Mouse (Mus musculus) liver, postnatal 0 days (tissue): ENCODE measurements at regions not wholly inside any gene's neighbourhood (a gene's known extent, or its start where the extent isn't known, plus 50 kb on each side); places are given as distances from the start of the nearest gene placed in this dataset.
A peak's percentile ranks its signal among the peaks of the same experiment; 100 is the strongest.

Experiments
- ATAC-seq: fragments of 200-750 bp; cut with Nextera tagmentation; 2 replicates; pipeline ENCODE4 v1.8.0; 2017; ENCODE audit warnings: mild to moderate bottlenecking, moderate library complexity
- DNase-seq: peaks from one replicate; pipeline ENCODE4 v3.0.0-alpha.2; 2016
- H3K27ac ChIP-seq: fragments of 300-500 bp; sonication (generic); 2 replicates; pipeline ENCODE4 v1.5.1; 2014; ENCODE audit warnings: antibody characterized with exemption, moderate library complexity, mild to moderate bottlenecking, low read depth
- H3K27me3 ChIP-seq: fragments of 300-500 bp; sonication (generic); 2 replicates; pipeline ENCODE4 v1.6.1; 2014; ENCODE audit warnings: low read length, control low read depth, mixed read lengths; ENCODE audit not compliant: insufficient read depth
- H3K36me3 ChIP-seq: fragments of 300-500 bp; sonication (generic); replicated peaks from 2 replicates; pipeline ENCODE4 v1.6.1; 2014; ENCODE audit warnings: mild to moderate bottlenecking, control low read depth, low read length, moderate library complexity, mixed read lengths; ENCODE audit not compliant: insufficient read depth
- H3K4me1 ChIP-seq: fragments of 300-500 bp; sonication (generic); 2 replicates; pipeline ENCODE4 v1.6.1; 2014; ENCODE audit warnings: antibody characterized with exemption, mild to moderate bottlenecking, control low read depth; ENCODE audit not compliant: insufficient read depth
- H3K4me2 ChIP-seq: fragments of 300-500 bp; sonication (generic); 2 replicates; pipeline ENCODE4 v1.6.1; 2014; ENCODE audit warnings: low read depth, mild to moderate bottlenecking, low read length, moderate library complexity, mixed read lengths
- H3K4me3 ChIP-seq: fragments of 300-500 bp; sonication (generic); 2 replicates; pipeline ENCODE4 v1.5.1; 2014; ENCODE audit warnings: low read depth, low read length
- H3K9ac ChIP-seq: fragments of 300-500 bp; sonication (generic); replicated peaks from 2 replicates; pipeline ENCODE4 v1.6.1; 2014; ENCODE audit warnings: mild to moderate bottlenecking, moderate library complexity
- H3K9me3 ChIP-seq: fragments of 300-500 bp; sonication (generic); 2 replicates; pipeline ENCODE4 v1.6.1; 2016; ENCODE audit warnings: mild to moderate bottlenecking, control low read depth, low read length, mixed read lengths
- CTCF ChIP-seq: sonication (generic); IDR thresholded peaks from 2 replicates; pipeline ENCODE4 v1.5.1; 2016; ENCODE audit warnings: antibody characterized with exemption, low read depth
- EP300 ChIP-seq: IDR thresholded peaks from 2 replicates; pipeline ENCODE4 v1.6.1; 2016; ENCODE audit warnings: antibody characterized with exemption, low read depth, mild to moderate bottlenecking
- WGBS: fragments of 180-500 bp; shearing (Covaris S2); extraction: QIAGEN DNeasy Blood & Tissue Kit; methylation state at CpG from one replicate; pipeline ENCODE4 v1.1.7; 2014; ENCODE audit not compliant: insufficient replicate concordance; 5-methylcytosine and 5-hydroxymethylcytosine counted together

DNA sequence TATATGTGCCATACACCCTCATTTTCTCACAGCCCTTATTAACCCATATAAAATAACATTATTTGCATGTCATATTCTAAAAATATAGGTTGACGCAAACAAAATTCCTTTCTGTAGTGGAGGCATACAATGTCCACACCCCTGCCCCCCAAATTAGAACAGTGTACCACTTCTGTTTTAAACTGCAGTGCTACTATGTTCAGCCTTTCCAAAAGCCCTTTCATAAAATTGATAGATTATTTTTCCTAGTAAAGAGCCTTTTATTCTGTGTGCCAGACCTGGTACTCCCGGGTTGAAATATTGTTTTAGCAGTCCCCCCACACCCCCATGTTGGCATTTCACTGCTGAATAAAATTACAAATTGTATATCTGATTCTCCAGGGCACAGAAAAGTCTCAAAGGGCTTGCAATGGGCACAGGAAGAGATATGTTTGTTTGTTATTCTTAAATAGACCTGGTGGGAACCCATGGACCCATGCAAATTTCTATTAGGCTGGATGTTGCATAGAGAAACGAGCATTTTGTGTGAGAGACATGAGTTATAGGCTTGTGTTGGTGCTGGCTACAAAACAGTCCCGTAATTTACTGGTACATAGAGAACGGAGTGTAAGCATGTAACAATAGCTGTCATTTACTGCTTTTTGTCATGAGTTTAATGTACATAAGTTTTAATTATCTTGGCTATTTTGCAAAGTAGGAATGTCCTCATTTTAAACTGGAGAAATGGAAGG is 192.4 kb upstream of the Tenm3 start:
- no peaks in the 10 kb centered on the region for H3K27me3 ChIP-seq
- H3K4me2 ChIP-seq, result no peak overlapping the region
- H3K4me3 ChIP-seq, result no peak overlapping the region
- no peaks in the 10 kb centered on the region for H3K9me3 ChIP-seq
- H3K4me1 ChIP-seq, result no peaks in the 10 kb centered on the region
- no peak overlapping the region for H3K27ac ChIP-seq
- H3K9ac ChIP-seq, result no peak overlapping the region
- TF ChIP-seq CTCF (no peak), EP300 (no peak)
- DNase-seq, result no peak
- H3K36me3 ChIP-seq, result no peaks in the 10 kb centered on the region
- 67% methylated on average over 5 of the region's 5 CpGs for WGBS
- ATAC-seq, result no peak

DNA sequence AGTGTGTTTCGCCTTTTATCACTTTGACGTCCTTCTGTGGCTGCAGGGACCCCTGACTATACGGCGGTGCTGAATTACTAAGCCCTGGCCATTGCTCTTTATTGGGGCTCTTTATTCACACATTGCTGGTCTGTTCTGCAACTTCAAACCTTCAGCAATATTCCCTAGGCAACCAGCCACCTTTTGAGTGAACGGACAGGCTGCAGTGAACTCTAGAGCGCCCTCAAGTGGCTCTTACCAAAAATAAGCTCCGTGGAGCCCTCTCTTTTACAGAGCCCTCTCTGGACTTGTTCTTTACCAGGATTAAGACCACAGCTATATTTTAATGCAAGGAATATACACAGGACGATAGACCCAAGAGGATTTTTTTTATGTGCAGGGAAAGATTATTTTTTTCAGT is 191.8 kb upstream of the Tenm3 start:
- WGBS, result 38% methylated on average over 8 of the region's 8 CpGs
- Histone ChIP-seq H3K4me3 (no peak overlapping the region), H3K9me3 (no peaks in the 10 kb centered on the region), H3K4me1 (no peaks in the 10 kb centered on the region), H3K27ac (no peak overlapping the region), H3K4me2 (no peak overlapping the region), H3K36me3 (no peaks in the 10 kb centered on the region), H3K9ac (no peak overlapping the region), H3K27me3 (no peaks in the 10 kb centered on the region)
- ATAC-seq (no peak), DNase-seq (no peak)
- TF ChIP-seq EP300, result no peak
- TF ChIP-seq CTCF, result peak; percentile 53

DNA sequence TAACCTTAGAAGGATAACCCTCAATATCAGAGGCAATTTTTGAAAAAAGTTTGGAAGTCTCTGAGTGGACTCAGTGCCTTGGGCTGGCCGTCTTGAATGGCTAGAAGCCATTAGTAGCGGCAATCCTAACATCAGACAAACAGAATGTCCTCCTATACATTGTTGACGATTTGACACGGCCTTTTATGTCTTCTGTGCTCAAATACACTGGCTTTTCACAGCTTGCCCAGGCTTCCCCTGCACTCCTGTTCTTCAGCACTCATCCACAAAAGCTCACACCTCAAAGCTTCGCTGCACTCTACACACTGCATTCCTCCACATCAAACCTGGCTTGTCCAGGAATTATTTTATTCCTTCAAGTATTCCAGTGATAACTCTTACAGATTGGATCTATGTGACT is 186.5 kb upstream of the Tenm3 start:
- Histone ChIP-seq H3K36me3 (no peaks in the 10 kb centered on the region), H3K4me1 (no peaks in the 10 kb centered on the region), H3K4me2 (no peak overlapping the region), H3K27me3 (no peaks in the 10 kb centered on the region), H3K4me3 (no peak overlapping the region), H3K27ac (no peak overlapping the region), H3K9me3 (no peaks in the 10 kb centered on the region), H3K9ac (no peak overlapping the region)
- DNase-seq (no peak), ATAC-seq (no peak)
- TF ChIP-seq CTCF, result no peak
- no peak for TF ChIP-seq EP300
- WGBS, result 75% methylated on average over 5 of the region's 5 CpGs

DNA sequence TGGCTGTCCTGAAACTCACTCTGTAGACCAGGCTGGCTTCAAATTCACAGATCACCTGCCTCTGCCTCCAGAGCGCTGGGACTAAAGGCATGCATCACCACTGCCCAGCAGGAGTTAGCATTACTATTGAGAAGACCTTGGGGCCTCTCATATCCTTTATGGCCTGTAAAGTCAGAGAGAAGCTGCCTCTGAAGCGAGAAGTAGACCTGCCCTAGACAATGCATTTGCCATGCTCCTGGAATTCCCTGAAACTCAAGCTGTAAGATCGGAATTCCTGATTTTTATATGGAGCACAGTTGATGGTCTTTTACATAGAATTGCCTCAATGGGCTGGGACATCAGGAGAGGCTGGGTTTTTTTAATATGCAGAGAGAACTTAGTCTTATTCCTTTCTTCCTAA is 174.0 kb upstream of the Tenm3 start:
- TF ChIP-seq EP300, result no peak
- TF ChIP-seq CTCF, result no peak
- DNase-seq, result no peak
- no peak overlapping the region for H3K4me3 ChIP-seq
- H3K4me1 ChIP-seq, result no peaks in the 10 kb centered on the region
- 72% methylated on average over 3 of the region's 3 CpGs for WGBS
- H3K27me3 ChIP-seq, result no peaks in the 10 kb centered on the region
- H3K36me3 ChIP-seq, result no peaks in the 10 kb centered on the region
- H3K27ac ChIP-seq, result no peak overlapping the region
- no peak overlapping the region for H3K9ac ChIP-seq
- no peaks in the 10 kb centered on the region for H3K9me3 ChIP-seq
- H3K4me2 ChIP-seq, result no peak overlapping the region
- ATAC-seq, result no peak

DNA sequence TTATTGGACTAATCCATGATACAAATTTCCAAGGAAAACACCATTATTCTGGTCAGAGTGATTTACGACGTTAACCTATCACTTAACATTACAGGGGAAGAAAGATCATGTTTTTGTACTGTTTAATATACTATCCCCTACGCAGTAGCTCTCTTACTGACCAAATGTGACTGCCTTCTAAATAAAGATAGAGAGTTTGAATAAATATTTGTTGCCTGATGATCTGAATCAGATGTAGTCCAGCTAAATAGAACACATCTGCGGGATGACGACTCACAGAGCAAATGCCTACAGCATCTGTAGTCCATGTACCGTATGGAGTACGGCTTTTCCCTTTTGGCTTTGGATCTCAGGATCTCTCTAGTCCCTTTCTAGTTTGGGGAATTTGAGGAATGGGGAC is 171.9 kb upstream of the Tenm3 start:
- ATAC-seq (no peak), DNase-seq (no peak)
- Histone ChIP-seq H3K27ac (no peak overlapping the region), H3K27me3 (no peaks in the 10 kb centered on the region), H3K9ac (no peak overlapping the region), H3K4me3 (no peak overlapping the region), H3K4me2 (no peak overlapping the region), H3K4me1 (no peaks in the 10 kb centered on the region), H3K9me3 (no peaks in the 10 kb centered on the region), H3K36me3 (no peaks in the 10 kb centered on the region)
- 87% methylated on average over 7 of the region's 7 CpGs for WGBS
- no peak for TF ChIP-seq EP300
- TF ChIP-seq CTCF, result no peak

DNA sequence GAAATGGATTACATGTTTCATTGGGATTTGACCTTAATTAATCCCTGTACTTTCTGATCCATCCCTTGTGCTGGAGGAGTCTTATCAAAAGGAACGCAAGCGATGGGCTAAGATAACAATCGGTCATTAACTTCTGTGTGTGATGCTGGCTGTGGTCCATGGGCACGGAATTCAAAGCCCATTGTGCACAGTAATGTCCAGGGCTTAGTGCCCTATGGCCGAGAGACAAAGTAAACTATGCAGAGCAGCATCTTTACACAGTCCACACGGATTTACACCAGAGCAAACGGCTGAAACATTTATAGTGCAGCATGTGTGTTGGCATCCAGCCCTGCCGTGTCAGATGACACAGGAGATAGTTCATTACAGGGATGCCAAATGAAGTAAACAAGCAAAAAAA is 171.4 kb upstream of the Tenm3 start:
- Histone ChIP-seq H3K27ac (no peak overlapping the region), H3K4me1 (no peaks in the 10 kb centered on the region), H3K4me3 (no peak overlapping the region), H3K9ac (no peak overlapping the region), H3K27me3 (no peaks in the 10 kb centered on the region), H3K9me3 (no peaks in the 10 kb centered on the region), H3K4me2 (no peak overlapping the region), H3K36me3 (no peaks in the 10 kb centered on the region)
- TF ChIP-seq EP300 (no peak), CTCF (no peak)
- DNase-seq (no peak), ATAC-seq (no peak)
- WGBS, result 63% methylated on average over 8 of the region's 8 CpGs
